Mouse (Mus musculus) left cerebral cortex, postnatal 10 days (tissue): Measurements from ENCODE around the gene Wdr41. TPM values are rescaled to one million over a fixed set of nuclear protein-coding genes. Genes with fewer than 3 reads are reported as not detected.

Experiments
- DNase-seq, 2 experiments: peaks; one replicate each; pipeline ENCODE4 v3.0.0; 2021 to 2022; ENCODE audit warnings: low spot score in 2 of 2, mixed read lengths in 1 of 2; ENCODE audit errors: extremely low spot score in 1 of 2
- intact Hi-C: fragments of 180-260 bp; cut with DNase I; formaldehyde crosslinking; loops from one replicate; pipeline ENCODE4 v1.15.1; 2025
- total RNA-seq, 2 experiments: library from RNA; stranded (reverse); gene quantifications; 2 replicates each; pipeline ENCODE4 v1.2.3; 2021

Wdr41 gene
- total RNA-seq: 10 to 100 TPM; 23.9 to 26.6 TPM

- DNase-seq: peak; percentile 86 to 93
- intact Hi-C loops: no loop called here
Measured at GRCm38 (mm10) chr13:94976219-94977186, at the start of gene Wdr41. Wdr41 (plus strand) TSS chr13:94976344.

DNA sequence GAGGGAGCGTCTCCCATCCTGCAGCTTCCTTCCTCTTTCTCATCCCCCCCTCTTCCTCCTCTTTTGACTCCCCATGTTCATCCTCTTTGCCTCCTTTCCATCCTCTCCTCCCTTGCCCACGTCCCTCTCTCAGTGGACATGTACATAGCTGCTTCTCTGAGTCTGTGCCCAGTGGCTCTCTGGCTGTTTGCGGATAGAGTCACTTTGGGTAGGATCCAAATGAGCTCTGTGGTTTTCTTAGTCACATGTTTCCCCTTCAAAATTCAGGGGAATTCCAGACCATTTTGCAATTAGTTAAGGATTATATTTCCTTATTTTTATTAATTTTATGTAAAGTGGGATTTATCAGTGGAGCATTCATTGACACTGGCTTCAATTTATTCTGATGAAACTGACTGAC, 48.1 kb upstream of the Wdr41 start:
- no peak for DNase-seq
- intact Hi-C loops: no loop called here

- no peak for DNase-seq
- intact Hi-C loops: no loop called here
Measured at GRCm38 (mm10) chr13:94938418-94938817, 37.7 kb upstream of the Wdr41 start.

DNA sequence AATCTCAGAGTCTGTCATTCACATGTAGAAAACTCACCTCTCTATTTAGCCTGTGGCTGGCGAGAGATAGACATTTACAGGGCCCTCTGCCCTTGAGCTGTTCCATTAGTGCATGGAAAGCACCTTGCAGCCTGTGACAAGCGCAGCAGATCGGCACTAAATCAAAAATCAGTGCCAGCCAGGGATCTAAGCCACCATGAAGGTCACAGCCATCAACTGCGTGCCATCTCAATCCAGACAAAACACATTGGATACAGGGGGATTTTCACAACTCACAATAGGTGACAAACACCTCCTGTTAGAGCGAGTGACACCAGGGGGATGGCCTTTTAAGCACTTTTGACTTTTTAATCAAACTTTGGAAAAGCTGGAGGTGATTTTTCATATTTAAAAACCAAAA, 36.0 kb upstream of the Wdr41 start:
- DNase-seq: no peak
- intact Hi-C loops: loop anchor here (5.0 to 10.0 kb wide), 3 partner anchors 378 to 555 kb away; no protein-coding TSS in a partner anchor

- DNase-seq: peak; percentile 27 to 63
- intact Hi-C loops: loop anchor here (5.0 to 10.0 kb wide), 3 partner anchors 379 to 556 kb away; no protein-coding TSS in a partner anchor
Measured at GRCm38 (mm10) chr13:94941230-94941629, 34.9 kb upstream of the Wdr41 start.

GRCm38 (mm10) chr13:94955941-94956340, 20.2 kb upstream of the Wdr41 start:
- intact Hi-C loops: no loop called here
- no peak for DNase-seq

DNA sequence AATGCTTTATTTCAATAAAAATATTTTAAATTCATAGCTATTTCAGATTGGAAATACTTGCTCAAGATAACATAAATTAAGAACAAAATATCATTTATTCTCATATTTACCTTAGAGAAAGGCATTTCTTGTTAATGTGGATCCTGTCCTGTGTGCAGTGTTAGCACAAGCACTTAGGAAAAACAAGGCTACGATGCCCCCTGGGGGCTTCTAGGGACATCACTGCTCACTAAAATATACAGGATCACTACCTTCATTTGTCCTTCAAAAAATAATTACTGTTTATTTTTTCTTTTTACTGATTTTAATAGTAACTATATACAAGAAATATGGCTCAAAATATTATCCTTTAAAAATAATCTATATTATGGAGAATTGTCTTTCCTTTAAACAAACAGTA, 18.2 kb upstream of the Wdr41 start:
- intact Hi-C loops: no loop called here
- no peak for DNase-seq

GRCm38 (mm10) chr13:94969992-94970553, 6.1 kb upstream of the Wdr41 start:
- DNase-seq: no peak
- intact Hi-C loops: no loop called here

- no peak for DNase-seq
- intact Hi-C loops: no loop called here
Measured at GRCm38 (mm10) chr13:94975828-94976218, 321 bp upstream of the Wdr41 start.

- intact Hi-C loops: no loop called here
- DNase-seq: no peak
Measured at GRCm38 (mm10) chr13:94979081-94979480, 2.9 kb downstream of the Wdr41 start.

GRCm38 (mm10) chr13:94990516-94990915, 14.4 kb downstream of the Wdr41 start:
- intact Hi-C loops: no loop called here

DNA sequence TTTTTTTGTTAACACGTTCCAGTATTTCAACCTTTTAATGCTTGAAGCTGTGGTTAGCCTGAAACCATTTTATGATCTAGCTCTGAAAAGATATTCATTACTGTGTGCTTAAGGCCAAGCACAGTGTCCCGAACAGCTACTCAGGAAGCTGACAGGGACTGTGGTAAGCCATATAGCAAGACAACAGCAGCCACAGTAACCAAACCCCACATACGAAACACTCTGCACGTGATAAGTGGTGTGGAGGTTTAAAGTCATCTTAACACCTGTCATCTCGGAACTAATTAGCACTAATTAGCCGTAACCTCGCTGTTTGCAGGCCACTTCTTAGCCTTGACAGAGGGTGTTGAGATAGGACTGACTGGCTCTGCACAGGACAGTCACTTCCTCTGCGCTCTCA, 31.1 kb downstream of the Wdr41 start:
- no peak for DNase-seq
- intact Hi-C loops: no loop called here

More at GRCm38 (mm10) chr13:94990516-94990915, 14.4 kb downstream of the Wdr41 start:
- no peak for DNase-seq

GRCm38 (mm10) chr13:95009261-95009660, 33.1 kb downstream of the Wdr41 start:
- DNase-seq: no peak
- intact Hi-C loops: no loop called here

- intact Hi-C loops: no loop called here
- no peak for DNase-seq
Measured at GRCm38 (mm10) chr13:95011546-95012257, 35.6 kb downstream of the Wdr41 start.

DNA sequence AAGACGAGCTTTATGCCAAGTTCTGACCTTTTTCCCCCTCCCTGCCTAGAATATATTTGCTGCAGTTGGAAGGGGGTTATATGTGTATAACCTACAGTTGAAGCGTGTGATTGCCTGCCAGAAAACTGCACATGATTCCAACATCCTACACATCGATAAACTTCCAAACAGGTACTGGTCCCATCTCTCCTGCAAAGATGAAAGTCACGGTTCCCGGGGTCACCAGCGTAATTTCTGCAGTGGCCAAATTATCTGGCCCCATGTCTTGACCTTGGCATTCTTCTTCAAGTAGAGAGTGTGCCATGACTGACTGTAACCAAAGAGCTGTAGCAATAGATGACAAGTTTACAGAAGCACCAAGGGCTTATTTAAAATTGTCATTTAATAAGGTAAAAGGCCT, 41.1 kb downstream of the Wdr41 start:
- intact Hi-C loops: loop anchor here (5.0 kb wide), 2 partner anchors 270 to 330 kb away; no protein-coding TSS in a partner anchor
- no peak for DNase-seq

DNA sequence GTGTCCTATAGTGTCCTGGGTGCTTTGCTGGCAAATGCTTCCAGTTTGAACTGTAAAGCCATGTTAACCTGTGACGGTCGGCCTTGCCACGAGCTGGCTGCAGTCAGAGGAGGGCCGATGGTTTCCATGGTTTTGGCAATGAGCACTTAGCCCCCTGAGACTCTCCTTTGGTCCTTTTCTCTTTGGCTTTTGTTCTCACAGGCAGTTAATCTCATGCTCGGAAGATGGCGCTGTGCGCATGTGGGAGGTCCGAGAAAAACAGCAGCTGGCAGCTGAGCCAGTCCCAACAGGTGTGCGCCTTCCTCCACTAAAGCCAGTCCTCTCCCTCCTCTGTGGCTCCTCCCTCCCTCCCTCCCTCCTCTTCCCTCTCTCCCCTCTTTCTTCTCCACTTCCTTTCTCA, 41.8 kb downstream of the Wdr41 start:
- intact Hi-C loops: loop anchor here (5.0 kb wide), 2 partner anchors 269 to 329 kb away; no protein-coding TSS in a partner anchor
- peak; percentile 61 to 80 for DNase-seq

- intact Hi-C loops: loop anchor here (5.0 kb wide), 2 partner anchors 268 to 328 kb away; no protein-coding TSS in a partner anchor
- no peak for DNase-seq
Measured at GRCm38 (mm10) chr13:95019345-95019744, 43.2 kb downstream of the Wdr41 start.

DNA sequence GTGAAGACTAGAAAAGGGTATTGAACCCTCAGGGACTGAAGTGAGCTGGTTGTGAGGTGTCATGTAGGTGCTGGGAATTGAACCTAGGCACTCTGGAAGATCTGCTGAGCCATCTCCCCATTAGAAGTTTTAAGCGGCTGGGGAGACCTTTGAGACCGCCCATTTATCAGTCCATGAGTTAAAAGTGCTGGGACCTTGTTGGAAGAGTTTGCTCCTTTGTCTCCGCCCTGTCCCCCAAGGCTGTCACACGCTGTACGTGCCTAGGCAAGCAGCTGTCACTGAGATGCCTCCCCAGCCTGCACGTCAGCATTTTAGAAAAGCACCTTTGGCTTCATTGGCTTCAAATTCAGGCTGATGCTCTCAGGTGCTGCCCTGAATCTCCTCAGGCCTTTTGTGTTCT, 44.1 kb downstream of the Wdr41 start:
- DNase-seq: no peak
- intact Hi-C loops: no loop called here

- DNase-seq: peak in 1 of 2 experiments; percentile 8
- intact Hi-C loops: no loop called here
Measured at GRCm38 (mm10) chr13:95030828-95031227, 54.7 kb downstream of the Wdr41 start.
